Mouse (Mus musculus): ENCODE measurements around the gene Acap1. TPM values are rescaled to one million over a fixed set of nuclear protein-coding genes. Genes with fewer than 3 reads are reported as not detected.
"Not testable (repeated sequence)": the region's sequence is repeated elsewhere in the genome, so short reads cannot be mapped to it uniquely, and the experiment has no call there.

Acap1 gene
- 23.6 and 24.7 TPM in 2 replicates for total RNA-seq (2015)
- total RNA-seq (2017): 59.2 and 67.5 TPM in 2 replicates

- ATAC-seq (replicated peaks; ENCODE audit: poor library complexity): peak; percentile 79
Measured at GRCm38 (mm10) chr11:69895291-69895690, at the start of gene Acap1. Gene Acap1, minus strand, starts transcription at chr11:69895539.

GRCm38 (mm10) chr11:69940962-69941361 lies 45.6 kb upstream of the Acap1 start:
- no peak for ATAC-seq (replicated peaks; ENCODE audit: poor library complexity)

- ATAC-seq (replicated peaks; ENCODE audit: poor library complexity): no peak
Measured at GRCm38 (mm10) chr11:69939731-69940130, 44.4 kb upstream of the Acap1 start.

- ATAC-seq (replicated peaks; ENCODE audit: poor library complexity): no peak
Measured at GRCm38 (mm10) chr11:69939181-69939580, 43.8 kb upstream of the Acap1 start.

- no peak for ATAC-seq (replicated peaks; ENCODE audit: poor library complexity)
Measured at GRCm38 (mm10) chr11:69938401-69938979, 43.2 kb upstream of the Acap1 start.

- no peak for ATAC-seq (replicated peaks; ENCODE audit: poor library complexity)
Measured at GRCm38 (mm10) chr11:69937834-69938233, 42.5 kb upstream of the Acap1 start.

GRCm38 (mm10) chr11:69937385-69937784 lies 42.0 kb upstream of the Acap1 start:
- ATAC-seq (replicated peaks; ENCODE audit: poor library complexity): no peak

- ATAC-seq (replicated peaks; ENCODE audit: poor library complexity): no peak
Measured at GRCm38 (mm10) chr11:69936714-69937347, 41.5 kb upstream of the Acap1 start.

- no peak for ATAC-seq (replicated peaks; ENCODE audit: poor library complexity)
Measured at GRCm38 (mm10) chr11:69936156-69936555, 40.8 kb upstream of the Acap1 start.

GRCm38 (mm10) chr11:69935137-69935879 lies 40.0 kb upstream of the Acap1 start, which contains the start of gene Ybx2:
Gene Ybx2, plus strand, starts transcription at chr11:69935796.
- ATAC-seq (replicated peaks; ENCODE audit: poor library complexity): peak; percentile 30

GRCm38 (mm10) chr11:69934681-69935080 lies 39.3 kb upstream of the Acap1 start:
- no peak for ATAC-seq (replicated peaks; ENCODE audit: poor library complexity)

GRCm38 (mm10) chr11:69934169-69934568 lies 38.8 kb upstream of the Acap1 start:
- peak; percentile 74 for ATAC-seq (replicated peaks; ENCODE audit: poor library complexity)

GRCm38 (mm10) chr11:69933066-69933465 lies 37.7 kb upstream of the Acap1 start:
- no peak for ATAC-seq (replicated peaks; ENCODE audit: poor library complexity)

- no peak for ATAC-seq (replicated peaks; ENCODE audit: poor library complexity)
Measured at GRCm38 (mm10) chr11:69932254-69932653, 36.9 kb upstream of the Acap1 start.

GRCm38 (mm10) chr11:69931769-69932168 lies 36.4 kb upstream of the Acap1 start:
- no peak for ATAC-seq (replicated peaks; ENCODE audit: poor library complexity)

- peak; percentile 85 for ATAC-seq (replicated peaks; ENCODE audit: poor library complexity)
Measured at GRCm38 (mm10) chr11:69930967-69931537, 35.7 kb upstream of the Acap1 start.

GRCm38 (mm10) chr11:69930176-69930575 lies 34.8 kb upstream of the Acap1 start:
- not testable (repeated sequence) for ATAC-seq (replicated peaks; ENCODE audit: poor library complexity)

GRCm38 (mm10) chr11:69929712-69930111 lies 34.4 kb upstream of the Acap1 start:
- ATAC-seq (replicated peaks; ENCODE audit: poor library complexity): no peak

- ATAC-seq (replicated peaks; ENCODE audit: poor library complexity): no peak
Measured at GRCm38 (mm10) chr11:69927501-69927900, 32.2 kb upstream of the Acap1 start.

GRCm38 (mm10) chr11:69922796-69923195 lies 27.5 kb upstream of the Acap1 start:
- ATAC-seq (replicated peaks; ENCODE audit: poor library complexity): no peak

- ATAC-seq (replicated peaks; ENCODE audit: poor library complexity): no peak
Measured at GRCm38 (mm10) chr11:69922012-69922756, 26.8 kb upstream of the Acap1 start.
